In genomic region chr4:41346011-41346410, GRCm38 (mm10) we compare ENCODE assay signal across 19 mouse cellular contexts. TPM values are rescaled to one million over a fixed set of nuclear protein-coding genes. Genes with fewer than 3 reads are reported as not detected.
DNase-seq lines count a peak whose midpoint lies in the region; TF ChIP-seq lines count a peak whose summit lies in the region.
"Had no signal": no experiment of that assay in that cellular context is flagged by ENCODE, and none has a peak within 500 bp of the region (broad histone marks: within the 10 kb centered on the region; RNA-seq: fewer than 3 reads in every experiment).

No protein-coding gene starts in this region.

- no peak for TF ChIP-seq EP300 in MEL (IDR thresholded peaks at IDR 0.05; ENCODE audit: low read depth in 1 of 2, low read length in 2 of 2)

- no peaks in the 10 kb centered on the region for H3K4me1 ChIP-seq in cerebellum, adult 2 months (ENCODE audit: control insufficient read depth, insufficient read depth, low read length)
- H3K4me1 ChIP-seq in MEL (ENCODE audit: control insufficient read depth in 1 of 2, insufficient read depth in 2 of 2, low read length in 2 of 2), result peaks cover 6 to 11% of the 10 kb centered on the region in 2 experiments

- TF ChIP-seq RAD21 in MEL (IDR thresholded peaks at IDR 0.05; ENCODE audit: low read depth, low read length), result no peak

- no peaks in the 10 kb centered on the region for H3K9me3 ChIP-seq in MEL (replicated peaks; ENCODE audit: insufficient read depth, low read length)
- H3K9me3 ChIP-seq: forebrain, embryonic 12.5 days; neural tube, embryonic 13.5 days had no signal

- TF ChIP-seq CTCF in cerebellum, adult 2 months (IDR thresholded peaks at IDR 0.05; ENCODE audit: borderline replicate concordance, insufficient read depth, low read depth, low read length), result no peak
- TF ChIP-seq CTCF in MEL (IDR thresholded peaks at IDR 0.05 in 2 of 3, conservative IDR thresholded peaks at IDR 0.05 in 1 of 3; ENCODE audit: control insufficient read depth in 1 of 3, insufficient read depth in 1 of 3, low read depth in 2 of 3, low read length in 3 of 3, poor library complexity in 1 of 3, severe bottlenecking in 1 of 3), result no peak

- TF ChIP-seq POLR2A in cerebellum, adult 2 months (IDR thresholded peaks at IDR 0.05; ENCODE audit: borderline replicate concordance, insufficient read depth, low read length), result no peak
- TF ChIP-seq POLR2A in MEL (IDR thresholded peaks at IDR 0.05; ENCODE audit: control insufficient read depth in 1 of 2, insufficient read depth in 1 of 2, low read depth in 1 of 2, low read length in 2 of 2, poor library complexity in 1 of 2), result no peak

- H3K27me3 ChIP-seq in cerebellum, adult 2 months (ENCODE audit: control insufficient read depth, insufficient read depth, low read length), result no peaks in the 10 kb centered on the region
- no peaks in the 10 kb centered on the region for H3K27me3 ChIP-seq in MEL (ENCODE audit: control insufficient read depth in 1 of 2, insufficient read depth in 2 of 2, low read length in 2 of 2)
- H3K27me3 ChIP-seq: CH12.LX; forebrain, embryonic 12.5 days; neural tube, embryonic 13.5 days had no signal

- H3K79me2 ChIP-seq in MEL (ENCODE audit: control insufficient read depth, insufficient read depth, low read length, poor library complexity), result peaks cover 10% of the 10 kb centered on the region

- no peak overlapping the region for H3K4me3 ChIP-seq in cerebellum, adult 2 months (replicated peaks; ENCODE audit: insufficient read depth, low read depth, low read length)
- 0 out of 4 replicates have a peak overlapping the region, but pooled peaks of 1 of the 2 experiments have one; percentile 7 for H3K4me3 ChIP-seq in MEL (ENCODE audit: control insufficient read depth in 1 of 2, insufficient read depth in 1 of 2, low read depth in 2 of 2, low read length in 2 of 2)
- H3K4me3 ChIP-seq: forebrain, embryonic 12.5 days; neural tube, embryonic 13.5 days had no signal

- intact Hi-C loops in heart, postnatal 10 days (cut with DNase I), result no loop called here

- H3K27ac ChIP-seq in cerebellum, adult 2 months (ENCODE audit: insufficient read depth, low read length), result no peak overlapping the region
- peak overlapping the region; percentile 35; the same call in 1 of the 2 replicates for H3K27ac ChIP-seq in MEL (ENCODE audit: control insufficient read depth, low read depth, low read length)
- H3K27ac ChIP-seq: forebrain, embryonic 12.5 days; hindbrain, postnatal 0 days; kidney, postnatal 0 days; macrophage; neural tube, embryonic 13.5 days; stomach, postnatal 0 days had no signal

- peak; percentile 35 to 42 for DNase-seq in cerebellum, postnatal 14 days
- no peak for DNase-seq in cerebellum, adult 2 months
- peak; percentile 12 to 26 for DNase-seq in heart, postnatal 10 days
- DNase-seq in heart, postnatal 4 days, result no peak
- DNase-seq in MEL (ENCODE audit: low read depth, low spot score), result no peak
- DNase-seq in kidney, postnatal 10 days, result peak; percentile 54
- DNase-seq in right cerebral cortex, postnatal 36 days (ENCODE audit: low spot score in 2 of 2), result no peak
- DNase-seq: adrenal gland, postnatal 14 days; cerebellum, postnatal 25 days; heart, adult 11 months; lung, embryonic 14.5 days; right cerebral cortex, postnatal 14 days had no signal

- H3K9ac ChIP-seq in MEL (ENCODE audit: control insufficient read depth, low read depth, low read length, poor library complexity, severe bottlenecking), result peak overlapping the region; percentile 36; the same call in 1 of the 2 replicates
- H3K9ac ChIP-seq: forebrain, embryonic 12.5 days; lung, embryonic 14.5 days; neural tube, embryonic 13.5 days had no signal

- 19% methylated on average over 2 of the region's 2 CpGs for WGBS in cerebellum, adult 2 months

- peaks cover 0 to 15% of the 10 kb centered on the region in 2 experiments; a peak in 2 of 4 replicates for H3K36me3 ChIP-seq in MEL (ENCODE audit: control insufficient read depth in 1 of 2, insufficient read depth in 2 of 2, low read length in 2 of 2)
- H3K36me3 ChIP-seq: neural tube, embryonic 13.5 days had no signal

TF ChIP-seq in MEL, 35 proteins besides CTCF, POLR2A, EP300 and RAD21:
- TF ChIP-seq MAFK (IDR thresholded peaks at IDR 0.05; ENCODE audit: borderline replicate concordance, low read depth, low read length), result no peak

RNA-seq across cellular contexts. Expression of gene Ubap1, which starts 2.8 kb away (rescaled TPM):
- 55.9 and 59.5 TPM in 2 replicates for polyA plus RNA-seq in cerebellum, adult 2 months (2012; rRNA removed)
- 10 to 100 TPM; 38.9 to 43.5 TPM for total RNA-seq in heart, postnatal 10 days (2021)
- 10 to 100 TPM; 35.1 to 38.4 TPM for total RNA-seq in heart, postnatal 4 days (2021)
- 9.1 and 12.8 TPM in 2 replicates for total RNA-seq in MEL (2012; rRNA removed)
- polyA plus RNA-seq in MEL (2012; ENCODE audit: insufficient read depth in 1 of 2, insufficient read length in 2 of 2, low read depth in 1 of 2, low replicate concordance in 2 of 2, missing spikeins in 1 of 2), result 10 to 100 TPM in 1 of 2 experiments, not detected in 1; 15.7 TPM

RNA-seq across cellular contexts. Expression of gene Dcaf12, which starts 31.3 kb away (rescaled TPM):
- polyA plus RNA-seq in cerebellum, adult 2 months (2012; rRNA removed), result 39.7 and 40.4 TPM in 2 replicates
- total RNA-seq in heart, postnatal 10 days (2021), result 10 to 100 TPM; 40.6 to 44.9 TPM
- total RNA-seq in heart, postnatal 4 days (2021), result 10 to 100 TPM; 38.5 to 46.0 TPM
- 24.3 and 25.9 TPM in 2 replicates for total RNA-seq in MEL (2012; rRNA removed)
- polyA plus RNA-seq in MEL (2012; ENCODE audit: insufficient read depth in 1 of 2, insufficient read length in 2 of 2, low read depth in 1 of 2, low replicate concordance in 2 of 2, missing spikeins in 1 of 2), result 10 to 100 TPM in 1 of 2 experiments, not detected in 1; 49.2 TPM

Comparison
In these comparisons a context has a peak if more than half of its experiments do, and no peak if none do; other contexts are left out.
1. DNase-seq: peak in cerebellum, postnatal 14 days (2 of 2), heart, postnatal 10 days (2 of 2) and kidney, postnatal 10 days (single experiment); none in cerebellum, adult 2 months (0 of 2), heart, postnatal 4 days (single experiment), MEL (single experiment) and right cerebral cortex, postnatal 36 days (0 of 2).